Mouse (Mus musculus) liver, embryonic 14.5 days (tissue): ENCODE results near the gene Fhit.

ENCODE experiments used
- CTCF ChIP-seq: IDR thresholded peaks from 2 replicates; pipeline ENCODE4 v1.5.1; 2016; ENCODE audit warnings: antibody characterized with exemption, low read depth, control low read depth
- EP300 ChIP-seq: IDR thresholded peaks from 2 replicates; pipeline ENCODE4 v1.6.1; 2016; ENCODE audit warnings: antibody characterized with exemption, low read depth

GRCm38 (mm10) chr14:10711841-10712521, 449.9 kb downstream of the Fhit start:
- TF ChIP-seq CTCF, result no peak
- no peak for TF ChIP-seq EP300
